Mouse (Mus musculus) spleen, adult 2 months (tissue): ENCODE data around the gene 1810024B03Rik. TPM values are rescaled to one million over a fixed set of nuclear protein-coding genes. Genes with fewer than 3 reads are reported as not detected.

Experiments used
- DNase-seq, 2 experiments: peaks; one replicate each; pipeline versions ENCODE4 v3.0.0 to v3.0.0-alpha.2; 2012 to 2021; ENCODE audit warnings: low spot score in 2 of 2, low read depth in 1 of 2
- H3K27ac ChIP-seq: fragments of 200-500 bp; 2 replicates; pipeline ENCODE4 v1.5.1; 2012; ENCODE audit warnings: low read length, inconsistent platforms; ENCODE audit not compliant: insufficient read depth
- H3K27me3 ChIP-seq: fragments of 200-500 bp; 2 replicates; pipeline ENCODE4 v1.6.1; 2012; ENCODE audit warnings: mild to moderate bottlenecking, moderate library complexity, low read length, inconsistent platforms; ENCODE audit not compliant: control insufficient read depth, insufficient read depth
- H3K36me3 ChIP-seq: fragments of 200-500 bp; 2 replicates; pipeline ENCODE4 v1.6.1; 2012; ENCODE audit warnings: mild to moderate bottlenecking, low read length, inconsistent platforms; ENCODE audit not compliant: control insufficient read depth, insufficient read depth
- H3K4me1 ChIP-seq: fragments of 200-500 bp; 2 replicates; pipeline ENCODE4 v1.6.1; 2011; ENCODE audit warnings: inconsistent platforms; ENCODE audit not compliant: control insufficient read depth, insufficient read depth, insufficient read length
- H3K4me3 ChIP-seq: fragments of 200-500 bp; 2 replicates; pipeline ENCODE4 v1.5.1; 2011; ENCODE audit warnings: mild to moderate bottlenecking, inconsistent platforms; ENCODE audit not compliant: insufficient read depth, insufficient read length; ENCODE audit errors: extremely low read depth
- CTCF ChIP-seq: fragments of 200-500 bp; IDR thresholded peaks from 2 replicates; pipeline ENCODE4 v1.5.1; 2011; ENCODE audit warnings: mild to moderate bottlenecking, inconsistent platforms; ENCODE audit not compliant: insufficient read depth, insufficient read length, insufficient replicate concordance; ENCODE audit errors: extremely low read depth
- POLR2A ChIP-seq: fragments of 200-500 bp; IDR thresholded peaks from 2 replicates; pipeline ENCODE4 v1.6.1; 2011; ENCODE audit warnings: low read depth, low read length, inconsistent platforms
- WGBS: fragments of 180-500 bp; shearing (Covaris S2); methylation state at CpG from one replicate; pipeline ENCODE4 v1.1.7; 2018; 5-methylcytosine and 5-hydroxymethylcytosine counted together
- polyA plus RNA-seq: library from polyadenylated mRNA; depleted of rRNA; stranded (reverse); fragments of >200 nt; gene quantifications from 2 replicates; pipeline ENCODE4 v1.2.3, GENCODE M21; 2012; rRNA removed

Gene 1810024B03Rik
- polyA plus RNA-seq, 1 experiment: 0.60 TPM

DNA sequence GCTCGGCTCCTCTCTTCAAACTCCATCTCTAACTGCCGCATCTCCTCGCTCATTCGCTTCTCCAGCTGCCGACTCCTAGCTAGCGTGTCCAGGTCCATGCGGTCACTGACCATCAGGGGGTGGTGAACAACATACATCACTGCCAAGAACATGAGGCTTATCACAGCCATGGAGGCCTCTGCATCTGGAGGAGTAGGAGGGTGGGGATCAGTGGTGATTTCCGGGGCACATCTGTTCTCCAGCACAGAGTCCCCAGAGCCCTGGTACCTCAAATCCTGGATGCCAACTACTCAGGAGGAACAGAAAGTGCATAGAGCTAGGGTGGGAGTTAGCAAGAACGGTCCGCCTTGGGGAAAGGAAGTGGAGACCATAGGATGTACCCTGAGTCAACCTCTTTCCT, 66.0 kb downstream of the 1810024B03Rik start:
- Histone ChIP-seq H3K27me3 (no peaks in the 10 kb centered on the region), H3K27ac (no peak overlapping the region), H3K4me3 (no peak overlapping the region; the same call in 1 of the 2 replicates), H3K36me3 (peaks cover 4% of the 10 kb centered on the region; the same call in 1 of the 2 replicates), H3K4me1 (peaks cover 4% of the 10 kb centered on the region; the same call in 1 of the 2 replicates)
- WGBS: 73% methylated on average over 10 of the region's 10 CpGs
- DNase-seq: no peak
- TF ChIP-seq CTCF (no peak), POLR2A (no peak)

DNA sequence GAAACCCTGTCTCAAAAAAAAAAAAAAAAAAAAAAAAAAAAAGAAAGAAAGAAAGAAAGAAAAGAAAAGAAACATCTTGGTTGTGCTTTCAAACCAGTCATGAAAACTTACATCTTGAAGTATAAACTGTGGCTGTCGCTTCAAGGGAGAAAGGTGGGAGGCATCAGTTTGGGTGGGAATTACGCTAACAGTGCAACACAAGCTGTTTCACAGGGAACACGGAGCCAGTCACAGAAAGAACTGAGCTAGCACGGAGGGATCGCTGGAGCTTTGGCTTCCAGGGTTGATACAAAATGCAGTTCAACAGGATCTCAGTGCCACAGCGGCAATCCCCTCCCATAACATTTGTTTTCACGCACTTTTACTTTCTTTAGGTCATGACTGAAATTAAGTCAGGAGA, 68.1 kb downstream of the 1810024B03Rik start:
- DNase-seq: no peak
- WGBS: 97% methylated on average over 7 of the region's 7 CpGs
- TF ChIP-seq POLR2A (no peak), CTCF (no peak)
- Histone ChIP-seq H3K27ac (no peak overlapping the region), H3K4me3 (no peak overlapping the region), H3K36me3 (peaks cover 4% of the 10 kb centered on the region; the same call in 1 of the 2 replicates), H3K27me3 (no peaks in the 10 kb centered on the region), H3K4me1 (peaks cover 7% of the 10 kb centered on the region; the same call in 1 of the 2 replicates)

DNA sequence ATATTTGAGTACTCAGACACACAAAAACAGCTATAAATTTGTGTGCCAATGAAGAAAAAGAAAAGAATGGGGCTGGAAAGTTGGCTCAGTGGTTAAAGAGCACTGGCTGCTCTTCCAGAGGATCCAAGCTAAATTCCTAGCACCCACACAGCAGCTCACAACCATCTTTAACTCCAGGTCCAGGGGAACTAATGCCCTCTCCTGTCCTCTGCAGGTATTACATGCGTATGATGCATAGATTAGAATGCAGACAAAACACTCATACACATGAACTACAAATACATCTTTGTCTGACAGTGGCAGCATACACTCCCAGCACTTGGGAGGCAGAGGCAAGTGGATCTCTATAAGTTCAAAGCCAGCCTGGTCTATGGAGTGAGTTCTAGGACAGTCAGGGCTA, 68.5 kb downstream of the 1810024B03Rik start:
- WGBS: 98% methylated on average over 1 of the region's 1 CpGs
- Histone ChIP-seq H3K36me3 (peaks cover 4% of the 10 kb centered on the region; the same call in 1 of the 2 replicates), H3K27ac (no peak overlapping the region), H3K4me1 (peaks cover 7% of the 10 kb centered on the region; the same call in 1 of the 2 replicates), H3K27me3 (no peaks in the 10 kb centered on the region), H3K4me3 (no peak overlapping the region)
- no peak for DNase-seq
- TF ChIP-seq CTCF: no peak
- no peak for TF ChIP-seq POLR2A

DNA sequence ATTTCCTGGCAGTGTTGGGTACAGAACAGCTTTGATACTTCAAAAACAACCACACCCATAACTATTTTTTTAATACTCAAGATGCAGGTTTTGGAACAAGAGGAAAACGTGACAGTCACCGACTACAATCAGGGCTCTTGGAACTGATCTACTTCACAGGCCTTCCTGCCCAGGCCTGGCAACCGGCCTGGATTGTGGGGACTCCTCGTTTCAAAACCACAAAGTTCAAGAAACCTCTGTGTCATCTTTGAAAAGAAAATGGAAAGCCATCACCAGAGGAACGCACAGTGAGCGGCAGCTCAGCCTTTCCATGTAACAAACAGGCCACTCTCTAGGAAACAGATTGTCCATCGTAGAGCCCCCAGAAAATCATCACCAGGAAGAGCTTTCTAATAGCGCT, 69.0 kb downstream of the 1810024B03Rik start:
- Histone ChIP-seq H3K27ac (no peak overlapping the region), H3K36me3 (peaks cover 4% of the 10 kb centered on the region; the same call in 1 of the 2 replicates), H3K4me3 (no peak overlapping the region), H3K27me3 (no peaks in the 10 kb centered on the region), H3K4me1 (peaks cover 7% of the 10 kb centered on the region; the same call in 1 of the 2 replicates)
- no peak for DNase-seq
- 58% methylated on average over 8 of the region's 8 CpGs for WGBS
- TF ChIP-seq POLR2A: no peak
- TF ChIP-seq CTCF: no peak

DNA sequence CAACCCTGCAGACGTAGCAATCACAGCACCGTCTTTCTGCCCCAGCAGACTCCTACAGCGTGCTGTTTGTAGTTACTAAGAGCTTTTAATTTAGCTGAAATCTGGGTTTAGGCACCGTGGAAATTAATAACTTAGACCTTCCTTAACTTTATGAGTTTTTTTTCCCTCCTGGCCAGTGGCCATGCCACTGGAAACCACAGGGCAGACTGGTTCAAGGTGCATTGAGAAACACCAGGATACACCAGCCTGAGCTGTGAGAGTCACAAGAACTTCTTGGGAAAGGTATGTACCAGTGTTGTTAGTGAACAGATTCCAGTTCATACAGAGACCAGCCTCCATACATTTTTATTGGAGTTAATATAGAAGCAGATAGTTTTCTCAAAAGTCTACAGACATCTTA, 69.6 kb downstream of the 1810024B03Rik start:
- WGBS: 85% methylated on average over 4 of the region's 4 CpGs

DNA sequence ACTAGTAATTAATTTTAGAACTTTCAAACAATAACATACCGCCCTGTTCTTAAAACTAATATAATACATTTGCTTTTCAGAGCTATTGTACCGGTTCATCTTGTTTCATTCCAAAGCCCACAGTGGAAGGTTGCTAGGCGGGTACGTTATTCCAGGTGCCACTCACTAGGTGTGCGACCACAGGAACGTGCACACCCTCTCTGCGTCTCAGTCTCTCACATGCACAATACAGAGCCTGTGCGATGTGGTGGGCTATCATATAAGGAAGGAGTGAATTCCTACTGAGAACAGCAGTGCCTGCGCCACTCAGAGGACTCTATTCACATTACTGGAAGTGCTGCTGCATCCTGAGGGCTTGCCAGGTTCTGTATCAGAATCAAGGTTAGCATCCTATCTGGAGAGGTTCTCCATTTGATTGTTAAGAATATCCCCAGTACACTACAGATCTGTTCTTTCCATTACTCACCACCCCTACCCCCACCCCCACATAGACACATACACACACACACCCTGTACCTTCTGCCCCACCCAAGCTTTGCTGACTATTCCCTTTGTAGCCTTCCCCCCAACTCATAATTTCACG, 70.2 kb downstream of the 1810024B03Rik start:
- H3K4me3 ChIP-seq: no peak overlapping the region
- H3K27ac ChIP-seq: no peak overlapping the region
- peaks cover 7% of the 10 kb centered on the region; the same call in 1 of the 2 replicates for H3K4me1 ChIP-seq
- no peak for DNase-seq
- 93% methylated on average over 10 of the region's 10 CpGs for WGBS
- no peak for TF ChIP-seq POLR2A
- no peak for TF ChIP-seq CTCF
- peaks cover 4% of the 10 kb centered on the region; the same call in 1 of the 2 replicates for H3K36me3 ChIP-seq
- H3K27me3 ChIP-seq: no peaks in the 10 kb centered on the region

More for the DNA sequence above, 69.6 kb downstream of the 1810024B03Rik start:
- Histone ChIP-seq H3K27me3 (no peaks in the 10 kb centered on the region), H3K27ac (no peak overlapping the region), H3K36me3 (peaks cover 4% of the 10 kb centered on the region; the same call in 1 of the 2 replicates), H3K4me1 (peaks cover 7% of the 10 kb centered on the region; the same call in 1 of the 2 replicates), H3K4me3 (no peak overlapping the region)
- TF ChIP-seq CTCF (no peak), POLR2A (no peak)
- DNase-seq: no peak

DNA sequence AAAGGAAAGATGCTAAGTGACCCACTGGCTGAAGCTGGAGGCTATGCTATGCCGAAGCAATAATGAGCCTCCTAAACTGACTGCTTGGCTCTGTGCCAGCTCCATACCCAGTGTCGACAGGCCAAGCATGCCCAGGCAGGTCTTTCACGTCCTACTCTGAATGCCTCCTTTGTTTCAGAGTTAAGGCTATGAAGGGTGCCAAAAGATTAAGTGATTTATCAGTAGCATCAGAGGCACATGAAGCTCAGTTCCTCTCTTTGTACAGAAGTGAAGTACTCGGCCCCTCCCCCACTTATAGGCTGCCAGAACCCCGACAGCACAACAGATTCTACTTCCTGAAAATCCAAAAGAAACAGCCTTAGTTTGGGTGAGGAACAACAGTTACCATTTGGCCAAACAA, 71.1 kb downstream of the 1810024B03Rik start:
- H3K36me3 ChIP-seq: peaks cover 4% of the 10 kb centered on the region; the same call in 1 of the 2 replicates
- H3K4me3 ChIP-seq: no peak overlapping the region
- TF ChIP-seq CTCF (no peak), POLR2A (no peak)
- no peak for DNase-seq
- peak overlapping the region; percentile 43 for H3K27ac ChIP-seq
- 12% methylated on average over 5 of the region's 5 CpGs for WGBS
- H3K27me3 ChIP-seq: no peaks in the 10 kb centered on the region
- H3K4me1 ChIP-seq: peaks cover 3% of the 10 kb centered on the region; the same call in 1 of the 2 replicates

Other genes starting within 250 kb of the 1810024B03Rik start
- gene Ap4e1, start 199.6 kb downstream of the 1810024B03Rik start, polyA plus RNA-seq: 1.6 and 2.5 TPM in 2 replicates
- 7.3 and 11.3 TPM in 2 replicates for gene Blvra, start 137.6 kb downstream of the 1810024B03Rik start, polyA plus RNA-seq
- 2.5 and 2.8 TPM in 2 replicates for gene Ncaph, start 74.3 kb downstream of the 1810024B03Rik start, polyA plus RNA-seq
- 12.3 and 13.6 TPM in 2 replicates for gene Itpripl1, start 64.8 kb downstream of the 1810024B03Rik start, polyA plus RNA-seq
- 39.6 and 42.0 TPM in 2 replicates for gene Snrnp200, start 106 bp upstream of the 1810024B03Rik start, polyA plus RNA-seq
- gene Ciao1, start 39.5 kb upstream of the 1810024B03Rik start, polyA plus RNA-seq: 43.6 and 43.8 TPM in 2 replicates
- 59.9 and 88.7 TPM in 2 replicates for gene Tmem127, start 39.6 kb upstream of the 1810024B03Rik start, polyA plus RNA-seq
- 22.2 and 33.5 TPM in 2 replicates for gene Stard7, start 61.9 kb upstream of the 1810024B03Rik start, polyA plus RNA-seq
- 116 and 178 TPM in 2 replicates for gene Dusp2, start 127.9 kb upstream of the 1810024B03Rik start, polyA plus RNA-seq
- gene Astl, start 130.4 kb upstream of the 1810024B03Rik start, polyA plus RNA-seq: 0.08 TPM in 2 replicates
- gene Adra2b, start 154.9 kb upstream of the 1810024B03Rik start, polyA plus RNA-seq: 1.2 and 1.3 TPM in 2 replicates
- 0.32 and 0.34 TPM in 2 replicates for gene Gpat2, start 216.9 kb upstream of the 1810024B03Rik start, polyA plus RNA-seq
- 7.8 and 8.3 TPM in 2 replicates for gene Fahd2a, start 236.3 kb upstream of the 1810024B03Rik start, polyA plus RNA-seq